In the genomic region with DNA sequence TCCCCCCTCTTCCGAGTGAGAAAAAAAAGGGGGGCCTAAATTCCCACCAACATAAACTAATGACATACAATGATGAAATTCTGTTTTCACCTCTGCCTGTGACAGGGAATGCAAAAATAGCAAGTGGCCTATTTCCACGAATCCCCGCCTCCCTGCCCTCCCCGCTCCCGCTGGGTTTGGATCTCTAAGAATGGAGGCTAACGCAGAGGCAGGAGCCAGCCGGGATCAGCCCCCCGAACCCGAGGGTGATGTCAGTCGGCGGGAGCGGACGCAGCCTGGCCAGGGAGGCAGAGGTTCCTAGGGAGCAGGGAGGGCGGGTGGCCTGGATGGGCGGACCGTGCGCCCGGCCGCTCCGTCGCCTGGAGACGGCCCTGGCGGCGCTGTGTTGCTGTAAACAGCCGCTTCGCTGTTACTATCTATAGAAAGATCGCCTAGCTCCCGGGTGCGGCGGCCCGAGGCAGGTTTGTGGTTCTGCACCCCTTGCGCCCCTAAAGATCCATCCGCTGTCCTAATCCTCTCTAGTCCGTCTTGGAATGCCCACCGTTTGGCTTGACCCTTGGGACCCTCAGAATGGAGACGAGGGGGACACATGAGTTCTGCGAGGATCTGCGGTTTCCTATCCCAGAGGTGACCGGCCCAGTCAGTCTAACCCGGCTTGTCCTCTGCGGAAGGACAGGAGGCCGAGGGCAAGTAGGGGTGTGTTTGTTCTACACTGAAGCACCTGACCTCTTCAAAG, we compare ENCODE assay signal across 8 mouse cellular contexts. TPM values are rescaled to one million over a fixed set of nuclear protein-coding genes. Genes with fewer than 3 reads are reported as not detected.
DNase-seq lines count a peak whose midpoint lies in the region; ATAC-seq lines count a peak whose summit lies in the region.

No protein-coding gene starts in this region.

- peak; percentile 48 for DNase-seq in T-cell, adult 2 months (ENCODE audit: low spot score)
- peak; percentile 79 for DNase-seq in cerebellum, adult 9-10 months
- DNase-seq in gastrocnemius, postnatal 10 days, result peak; percentile 79
- DNase-seq in induced T-regulatory cell, adult 2 months (ENCODE audit: low read depth), result peak; percentile 87
- DNase-seq in left cerebral cortex, postnatal 4 days, result peak; percentile 48
- peak; percentile 75 for DNase-seq in mesoderm, embryonic 11.5 days (ENCODE audit: low read depth, low spot score)
- DNase-seq in right cerebral cortex, postnatal 10 days (ENCODE audit: low spot score in 2 of 2), result peak; percentile 71 to 75

- intact Hi-C loops in left cerebral cortex, postnatal 4 days (cut with DNase I), result no loop called here

- ATAC-seq in erythroid progenitor cell, adult 5-6 weeks (replicated peaks; ENCODE audit: low FRiP score, poor library complexity, severe bottlenecking), result no peak

RNA-seq across cellular contexts. Expression of a gene that starts 1.6 kb away (rescaled TPM):
- 10 to 100 TPM in 1 of 2 experiments, 1 to 10 TPM in 1; 4.3 to 15.2 TPM for total RNA-seq in gastrocnemius, postnatal 10 days (2021)
- total RNA-seq in left cerebral cortex, postnatal 4 days (2021), result 1 to 10 TPM; 6.3 to 8.1 TPM
- total RNA-seq in erythroid progenitor cell, adult 5-6 weeks (2015; ENCODE audit: low replicate concordance), result 25.2 and 32.7 TPM in 2 replicates
- total RNA-seq in erythroid progenitor cell, adult 5-6 weeks (2017; ENCODE audit: low replicate concordance), result 14.2 and 21.3 TPM in 2 replicates
